Mouse (Mus musculus): ENCODE data around the gene Snx11. TPM values are rescaled to one million over a fixed set of nuclear protein-coding genes. Genes with fewer than 3 reads are reported as not detected.

Snx11 gene
- total and polyA plus RNA-seq, 2 experiments from 2014 or later = 36.5 to 71.4 TPM

GRCm38 (mm10) chr11:96741995-96742394 lies 35.4 kb downstream of the Snx11 start:
- WGBS = 12% methylated on average over 12 of the region's 12 CpGs
- ATAC-seq (peak; percentile 53; the same call in 1 of the 2 replicates), DNase-seq (ENCODE audit: low spot score) (peak; percentile 71)
- no peak overlapping the region for H3K4me3 ChIP-seq (ENCODE audit: low read length)
- no peaks in the 10 kb centered on the region for H3K27me3 ChIP-seq (ENCODE audit: insufficient read depth, low read length)
- no peaks in the 10 kb centered on the region for H3K9me3 ChIP-seq (ENCODE audit: low read length)
- H3K4me1 ChIP-seq (ENCODE audit: insufficient read depth, low read length) = no peaks in the 10 kb centered on the region; the same call in 1 of the 2 replicates
- H3K9ac ChIP-seq (replicated peaks; ENCODE audit: low read length) = 0 out of 2 replicates have a peak overlapping the region, but pooled peaks have one; percentile 19
- peak overlapping the region; percentile 20; the same call in 1 of the 2 replicates for H3K4me2 ChIP-seq (ENCODE audit: low read depth, low read length)
- H3K36me3 ChIP-seq (ENCODE audit: insufficient read depth, low read length) = no peaks in the 10 kb centered on the region
- peak overlapping the region; percentile 41; the same call in 1 of the 2 replicates for H3K27ac ChIP-seq
- TF ChIP-seq CTCF (IDR thresholded peaks at IDR 0.05; ENCODE audit: low read depth) = peak; percentile 16

- Histone ChIP-seq H3K27me3 (ENCODE audit: insufficient read depth, low read length) (no peaks in the 10 kb centered on the region), H3K4me1 (ENCODE audit: insufficient read depth, low read length) (no peaks in the 10 kb centered on the region), H3K27ac (peak overlapping the region; percentile 38; the same call in 1 of the 2 replicates), H3K9ac (replicated peaks; ENCODE audit: low read length) (no peak overlapping the region), H3K4me3 (ENCODE audit: low read length) (no peak overlapping the region), H3K4me2 (ENCODE audit: low read depth, low read length) (peak overlapping the region; percentile 10; the same call in 1 of the 2 replicates), H3K9me3 (ENCODE audit: low read length) (no peaks in the 10 kb centered on the region), H3K36me3 (ENCODE audit: insufficient read depth, low read length) (no peaks in the 10 kb centered on the region)
- no peak for TF ChIP-seq CTCF (IDR thresholded peaks at IDR 0.05; ENCODE audit: low read depth)
- 50% methylated on average over 12 of the region's 12 CpGs for WGBS
- no peak for DNase-seq (ENCODE audit: low spot score)
- no peak for ATAC-seq
Measured at GRCm38 (mm10) chr11:96740796-96741195, 36.6 kb downstream of the Snx11 start.

DNA sequence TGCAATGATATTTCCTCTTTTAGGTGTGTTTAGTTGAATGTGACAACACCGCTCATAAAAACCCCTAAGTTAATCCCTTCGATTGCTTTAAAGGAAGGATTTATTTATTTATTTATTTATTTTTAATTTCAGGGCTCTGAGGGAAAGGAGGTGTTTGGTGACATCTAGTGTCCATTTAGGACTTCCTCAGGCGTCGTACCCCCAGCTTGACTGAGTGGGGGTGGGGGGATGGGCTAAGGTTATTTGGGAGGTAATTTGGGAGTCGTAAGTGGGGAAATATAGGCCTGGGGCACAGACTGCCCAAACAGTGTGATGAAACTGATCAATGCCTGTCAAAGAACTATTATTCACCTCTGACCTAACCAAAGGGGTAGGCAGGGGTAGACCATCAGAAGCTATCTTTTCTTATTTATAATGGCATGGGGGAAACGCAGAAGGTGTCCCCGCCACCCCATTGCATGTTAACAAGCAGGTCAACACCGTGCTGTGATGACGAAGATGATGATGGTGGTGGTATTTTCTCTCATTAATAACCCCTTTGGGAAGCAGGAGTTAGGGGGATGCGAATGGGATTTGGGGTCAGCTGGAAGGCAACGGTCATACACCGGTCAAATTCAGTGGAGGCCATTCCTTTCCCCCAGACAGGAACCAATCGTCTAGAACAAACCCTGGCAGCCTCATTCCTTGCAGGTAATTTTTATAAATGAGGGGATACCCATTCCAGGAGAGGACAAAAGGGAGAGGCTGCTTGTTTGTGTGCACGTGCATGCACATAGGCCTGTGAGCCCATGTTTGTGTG lies 39.5 kb downstream of the Snx11 start:
- Histone ChIP-seq H3K9ac (replicated peaks; ENCODE audit: low read length) (no peak overlapping the region), H3K27me3 (ENCODE audit: insufficient read depth, low read length) (no peaks in the 10 kb centered on the region), H3K4me3 (ENCODE audit: low read length) (no peak overlapping the region), H3K4me2 (ENCODE audit: low read depth, low read length) (no peak overlapping the region), H3K9me3 (ENCODE audit: low read length) (no peaks in the 10 kb centered on the region), H3K27ac (0 out of 2 replicates have a peak overlapping the region, but pooled peaks have one; percentile 2), H3K4me1 (ENCODE audit: insufficient read depth, low read length) (peaks cover 3% of the 10 kb centered on the region; the same call in 1 of the 2 replicates), H3K36me3 (ENCODE audit: insufficient read depth, low read length) (no peaks in the 10 kb centered on the region)
- DNase-seq (ENCODE audit: low spot score) (peak; percentile 69), ATAC-seq (no peak)
- 62% methylated on average over 14 of the region's 14 CpGs for WGBS
- TF ChIP-seq CTCF (IDR thresholded peaks at IDR 0.05; ENCODE audit: low read depth) = peak; percentile 64

- ATAC-seq = peak; percentile 22; the same call in 1 of the 2 replicates
- Histone ChIP-seq H3K4me1 (ENCODE audit: insufficient read depth, low read length) (peaks cover 7% of the 10 kb centered on the region), H3K4me3 (ENCODE audit: low read length) (0 out of 2 replicates have a peak overlapping the region, but pooled peaks have one; percentile 3)
Measured at GRCm38 (mm10) chr11:96736361-96736760, 41.0 kb downstream of the Snx11 start.

DNA sequence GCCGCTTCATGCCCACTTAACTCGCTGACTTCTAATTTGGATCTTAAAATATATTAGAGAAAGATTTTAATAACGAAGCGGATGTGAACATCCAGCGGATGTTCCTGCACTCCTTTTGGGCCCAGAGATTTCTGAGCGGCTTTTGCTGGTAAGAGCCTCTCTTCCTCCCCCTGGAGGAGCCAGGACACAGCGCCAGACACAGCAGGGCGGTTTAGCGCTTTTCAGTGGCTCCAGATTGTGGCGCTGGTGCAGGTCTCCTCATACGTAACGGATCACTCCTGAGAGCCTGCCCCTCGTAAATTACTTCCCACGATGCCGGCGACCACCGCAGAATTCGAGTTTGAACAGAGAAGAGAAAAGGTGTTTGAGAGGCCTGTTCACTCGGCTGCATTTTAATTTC lies 41.5 kb downstream of the Snx11 start:
- Histone ChIP-seq H3K27me3 (ENCODE audit: insufficient read depth, low read length) (no peaks in the 10 kb centered on the region), H3K4me1 (ENCODE audit: insufficient read depth, low read length) (peaks cover 7% of the 10 kb centered on the region), H3K4me2 (ENCODE audit: low read depth, low read length) (peak overlapping the region; percentile 53), H3K9me3 (ENCODE audit: low read length) (no peaks in the 10 kb centered on the region), H3K36me3 (ENCODE audit: insufficient read depth, low read length) (no peaks in the 10 kb centered on the region), H3K27ac (peak overlapping the region; percentile 65; the same call in 1 of the 2 replicates), H3K4me3 (ENCODE audit: low read length) (peak overlapping the region; percentile 18), H3K9ac (replicated peaks; ENCODE audit: low read length) (0 out of 2 replicates have a peak overlapping the region, but pooled peaks have one; percentile 21)
- ATAC-seq (peak; percentile 87), DNase-seq (ENCODE audit: low spot score) (peak; percentile 90)
- WGBS = under 1% methylated on average over 19 of the region's 19 CpGs
- peak; percentile 74 for TF ChIP-seq CTCF (IDR thresholded peaks at IDR 0.05; ENCODE audit: low read depth)

More at GRCm38 (mm10) chr11:96736361-96736760, 41.0 kb downstream of the Snx11 start:
- Histone ChIP-seq H3K9ac (replicated peaks; ENCODE audit: low read length) (no peak overlapping the region), H3K27me3 (ENCODE audit: insufficient read depth, low read length) (no peaks in the 10 kb centered on the region), H3K36me3 (ENCODE audit: insufficient read depth, low read length) (no peaks in the 10 kb centered on the region), H3K4me2 (ENCODE audit: low read depth, low read length) (peak overlapping the region; percentile 53), H3K27ac (peak overlapping the region; percentile 65), H3K9me3 (ENCODE audit: low read length) (no peaks in the 10 kb centered on the region)
- WGBS = 15% methylated on average over 11 of the region's 11 CpGs
- peak; percentile 25 for DNase-seq (ENCODE audit: low spot score)
- no peak for TF ChIP-seq CTCF (IDR thresholded peaks at IDR 0.05; ENCODE audit: low read depth)

DNA sequence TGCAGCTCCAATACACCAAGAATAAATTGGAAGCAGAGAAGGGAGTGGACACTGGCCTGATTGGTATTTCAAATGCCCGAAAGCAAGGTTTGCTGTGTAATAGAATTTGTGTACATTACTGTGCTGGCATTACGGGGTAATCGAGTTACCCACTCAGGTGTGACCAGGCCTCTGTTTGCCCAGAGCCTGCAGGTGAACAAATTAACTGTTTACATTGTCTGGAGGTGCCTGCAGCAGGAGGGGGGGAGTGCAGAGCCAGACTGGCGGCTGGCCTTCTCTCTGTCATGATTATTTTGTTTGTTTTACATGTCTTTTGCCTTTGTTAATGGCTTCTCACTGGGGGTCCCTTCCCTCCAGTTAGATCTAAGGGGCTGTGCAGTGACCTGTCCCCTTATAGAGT lies 44.7 kb downstream of the Snx11 start:
- 40% methylated on average over 4 of the region's 4 CpGs for WGBS

More for the DNA sequence above, 44.7 kb downstream of the Snx11 start:
- Histone ChIP-seq H3K9me3 (ENCODE audit: low read length) (no peaks in the 10 kb centered on the region), H3K36me3 (ENCODE audit: insufficient read depth, low read length) (no peaks in the 10 kb centered on the region), H3K4me2 (ENCODE audit: low read depth, low read length) (no peak overlapping the region), H3K9ac (replicated peaks; ENCODE audit: low read length) (no peak overlapping the region), H3K27me3 (ENCODE audit: insufficient read depth, low read length) (no peaks in the 10 kb centered on the region), H3K4me3 (ENCODE audit: low read length) (no peak overlapping the region), H3K27ac (0 out of 2 replicates have a peak overlapping the region, but pooled peaks have one; percentile 26), H3K4me1 (ENCODE audit: insufficient read depth, low read length) (peaks cover 18% of the 10 kb centered on the region)
- no peak for TF ChIP-seq CTCF (IDR thresholded peaks at IDR 0.05; ENCODE audit: low read depth)
- DNase-seq (ENCODE audit: low spot score) = no peak
- no peak for ATAC-seq

Data from hindbrain, postnatal 0 days (tissue).